Comparison of ENCODE assay signal across 11 mouse cellular contexts in the genomic region with DNA sequence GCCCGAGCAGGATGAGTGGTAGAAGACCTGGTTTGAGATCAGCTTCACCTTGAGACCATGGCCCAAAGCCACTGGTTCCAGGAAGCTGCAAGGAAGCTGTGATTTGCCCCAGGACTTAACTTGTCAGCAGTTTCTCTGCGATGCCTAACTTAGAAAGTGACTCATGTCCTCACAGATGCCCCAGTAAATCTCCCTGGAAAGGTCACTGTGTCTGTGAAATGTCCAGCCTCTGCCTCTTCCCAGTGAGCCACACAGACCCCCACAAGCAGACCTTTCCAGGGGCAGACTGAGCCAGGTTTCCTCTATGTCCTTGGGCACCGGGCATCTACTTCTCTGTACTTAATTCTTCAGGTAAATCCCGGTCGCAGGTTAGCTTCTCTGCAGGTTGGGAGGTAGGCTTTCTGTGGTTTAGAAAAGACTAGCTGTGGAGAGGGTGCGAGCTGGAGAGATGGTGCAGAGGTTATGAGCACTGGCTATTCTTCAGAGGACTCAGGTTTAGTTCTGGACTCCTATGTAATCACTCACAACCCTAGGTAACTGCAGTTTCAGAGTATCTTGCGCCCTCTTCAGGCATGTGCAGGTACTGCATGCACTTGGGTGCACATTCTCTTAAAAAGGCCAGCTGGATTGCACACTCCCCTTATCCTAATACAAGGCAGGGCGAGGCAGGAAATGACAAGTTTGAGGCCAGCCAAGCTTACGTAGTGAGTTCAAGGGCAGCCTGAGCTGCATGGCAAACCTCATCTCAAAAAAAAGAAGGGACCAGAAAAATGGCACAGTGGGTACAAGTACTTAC. TPM values are rescaled to one million over a fixed set of nuclear protein-coding genes. Genes with fewer than 3 reads are reported as not detected.
A peak's percentile ranks its signal among the peaks of the same experiment; 100 is the strongest.
DNase-seq lines count a peak whose midpoint lies in the region; ATAC-seq and TF ChIP-seq lines count a peak whose summit lies in the region.
"Had no signal": no experiment of that assay in that cellular context is flagged by ENCODE, and none has a peak within 500 bp of the region (broad histone marks: within the 10 kb centered on the region; RNA-seq: fewer than 3 reads in every experiment).

No protein-coding gene starts in this region.

- H3K36me3 ChIP-seq in midbrain, embryonic 11.5 days (ENCODE audit: control insufficient read depth, insufficient read depth, low read length) = no peaks in the 10 kb centered on the region
- H3K36me3 ChIP-seq in midbrain, embryonic 15.5 days (replicated peaks) = no peaks in the 10 kb centered on the region
- H3K36me3 ChIP-seq in stomach, postnatal 0 days (ENCODE audit: control insufficient read depth, insufficient read depth, low read length) = no peaks in the 10 kb centered on the region
- 0 out of 2 replicates have a peak, but pooled peaks cover 7% of the 10 kb centered on the region for H3K36me3 ChIP-seq in kidney, embryonic 15.5 days

- H3K27ac ChIP-seq in gastrocnemius, adult 2 months = no peak overlapping the region
- H3K27ac ChIP-seq in midbrain, embryonic 11.5 days (ENCODE audit: low read depth, low read length) = no peak overlapping the region
- no peak overlapping the region for H3K27ac ChIP-seq in midbrain, embryonic 15.5 days
- H3K27ac ChIP-seq in cortical plate, adult 2 months (ENCODE audit: insufficient read depth, low read length) = no peak overlapping the region
- H3K27ac ChIP-seq in stomach, postnatal 0 days (replicated peaks) = no peak overlapping the region; the same call in 1 of the 2 replicates
- no peak overlapping the region for H3K27ac ChIP-seq in kidney, embryonic 15.5 days

- DNase-seq in gastrocnemius, adult 2 months = no peak
- no peak for DNase-seq in gastrocnemius, postnatal 14 days
- DNase-seq in midbrain, embryonic 11.5 days (ENCODE audit: low spot score, missing footprints) = peak; percentile 87
- DNase-seq in stomach, postnatal 0 days (ENCODE audit: low spot score) = no peak
- no peak for DNase-seq in left cerebral cortex, adult 8-10 months (ENCODE audit: low spot score in 2 of 2)
- DNase-seq: cerebellum, adult 8-10 months; layer of hippocampus, postnatal 36 days had no signal

- no peaks in the 10 kb centered on the region for H3K9me3 ChIP-seq in midbrain, embryonic 11.5 days (ENCODE audit: control insufficient read depth, low read length)
- no peaks in the 10 kb centered on the region for H3K9me3 ChIP-seq in midbrain, embryonic 15.5 days
- H3K9me3 ChIP-seq in stomach, postnatal 0 days (ENCODE audit: control insufficient read depth, low read length) = no peaks in the 10 kb centered on the region
- 0 out of 2 replicates have a peak, but pooled peaks cover 3% of the 10 kb centered on the region for H3K9me3 ChIP-seq in kidney, embryonic 15.5 days (replicated peaks)

- no peak overlapping the region for H3K4me3 ChIP-seq in gastrocnemius, adult 2 months
- no peak overlapping the region for H3K4me3 ChIP-seq in midbrain, embryonic 11.5 days (ENCODE audit: low read depth, low read length)
- no peak overlapping the region for H3K4me3 ChIP-seq in midbrain, embryonic 15.5 days
- H3K4me3 ChIP-seq in cortical plate, adult 2 months (ENCODE audit: insufficient read depth, low read length) = no peak overlapping the region
- no peak overlapping the region for H3K4me3 ChIP-seq in stomach, postnatal 0 days (ENCODE audit: low read depth, low read length)
- H3K4me3 ChIP-seq in kidney, embryonic 15.5 days (replicated peaks) = no peak overlapping the region

- no peak overlapping the region for H3K9ac ChIP-seq in midbrain, embryonic 11.5 days (ENCODE audit: low read length)
- H3K9ac ChIP-seq in midbrain, embryonic 15.5 days = no peak overlapping the region
- no peak overlapping the region for H3K9ac ChIP-seq in stomach, postnatal 0 days (ENCODE audit: low read length)
- H3K9ac ChIP-seq in kidney, embryonic 15.5 days = no peak overlapping the region

- TF ChIP-seq EP300 in stomach, postnatal 0 days (optimal IDR thresholded peaks at IDR 0.05) = no peak

- TF ChIP-seq POLR2A in cortical plate, adult 2 months (IDR thresholded peaks at IDR 0.05; ENCODE audit: extremely low read depth, insufficient read depth, low read length) = no peak

- H3K4me2 ChIP-seq in midbrain, embryonic 11.5 days = no peak overlapping the region
- no peak overlapping the region for H3K4me2 ChIP-seq in midbrain, embryonic 15.5 days
- H3K4me2 ChIP-seq in stomach, postnatal 0 days (replicated peaks; ENCODE audit: low read depth) = no peak overlapping the region
- no peak overlapping the region for H3K4me2 ChIP-seq in kidney, embryonic 15.5 days

- no peak for ATAC-seq in midbrain, embryonic 11.5 days (ENCODE audit: low FRiP score)
- no peak for ATAC-seq in midbrain, embryonic 15.5 days (replicated peaks)
- ATAC-seq in stomach, postnatal 0 days (ENCODE audit: low FRiP score, low TSS enrichment) = no peak; the same call in none of the 2 replicates
- no peak for ATAC-seq in kidney, embryonic 15.5 days (replicated peaks; ENCODE audit: low FRiP score)

- TF ChIP-seq CTCF in gastrocnemius, adult 2 months (IDR thresholded peaks at IDR 0.05) = peak; percentile 54
- TF ChIP-seq CTCF in cortical plate, adult 2 months (IDR thresholded peaks at IDR 0.05; ENCODE audit: extremely low read depth, insufficient read depth, low read length) = peak; percentile 16; the same call in 1 of the 2 replicates
- peak; percentile 73 for TF ChIP-seq CTCF in stomach, postnatal 0 days (IDR thresholded peaks at IDR 0.05; ENCODE audit: low read depth)

- no peaks in the 10 kb centered on the region for H3K27me3 ChIP-seq in midbrain, embryonic 11.5 days (ENCODE audit: control insufficient read depth, insufficient read depth, low read length)
- H3K27me3 ChIP-seq in midbrain, embryonic 15.5 days (replicated peaks) = no peaks in the 10 kb centered on the region
- H3K27me3 ChIP-seq in stomach, postnatal 0 days (ENCODE audit: control insufficient read depth, insufficient read depth, low read length) = no peaks in the 10 kb centered on the region
- no peaks in the 10 kb centered on the region for H3K27me3 ChIP-seq in kidney, embryonic 15.5 days

- intact Hi-C loops in gastrocnemius, adult 2 months (cut with DNase I) = no loop called here
- intact Hi-C loops in gastrocnemius, postnatal 14 days (cut with DNase I; ENCODE audit: low total_unique reads) = no loop called here

- no peaks in the 10 kb centered on the region for H3K4me1 ChIP-seq in midbrain, embryonic 11.5 days (ENCODE audit: control insufficient read depth, insufficient read depth, low read length)
- no peaks in the 10 kb centered on the region for H3K4me1 ChIP-seq in midbrain, embryonic 15.5 days
- H3K4me1 ChIP-seq in cortical plate, adult 2 months (ENCODE audit: control insufficient read depth, insufficient read depth, low read length) = no peaks in the 10 kb centered on the region
- no peaks in the 10 kb centered on the region for H3K4me1 ChIP-seq in stomach, postnatal 0 days (replicated peaks; ENCODE audit: control insufficient read depth, insufficient read depth)
- H3K4me1 ChIP-seq in kidney, embryonic 15.5 days = 0 out of 2 replicates have a peak, but pooled peaks cover 7% of the 10 kb centered on the region

- 83% methylated on average over 9 of the region's 9 CpGs for WGBS in midbrain, embryonic 11.5 days
- 89% methylated on average over 9 of the region's 9 CpGs for WGBS in midbrain, embryonic 15.5 days
- 85% methylated on average over 9 of the region's 9 CpGs for WGBS in stomach, postnatal 0 days
- 83% methylated on average over 9 of the region's 9 CpGs for WGBS in kidney, embryonic 15.5 days

RNA-seq across cellular contexts. Expression of a gene that starts 16.7 kb away (rescaled TPM):
- total RNA-seq in gastrocnemius, adult 2 months (2021) = under 1 TPM in 1 of 2 experiments, not detected in 1; 0.06 TPM
- total RNA-seq in gastrocnemius, postnatal 14 days (2021) = under 1 TPM; 0.16 to 0.29 TPM
- polyA plus RNA-seq in midbrain, embryonic 11.5 days (2014; fragmentation: Nextera tagmentation; extraction: Ambion mirVana) = 1.2 and 1.3 TPM in 2 replicates
- 0.80 and 1.1 TPM in 2 replicates for polyA plus RNA-seq in midbrain, embryonic 15.5 days (2015; fragmentation: Nextera tagmentation; extraction: Ambion mirVana)
- polyA plus RNA-seq in cortical plate, adult 2 months (2012; rRNA removed) = 0.11 and 0.13 TPM in 2 replicates
- polyA plus RNA-seq in stomach, postnatal 0 days (2015; fragmentation: Nextera tagmentation; extraction: Ambion mirVana) = 8.0 and 8.1 TPM in 2 replicates
- under 1 TPM; 0.33 to 0.62 (median 0.40) TPM for total RNA-seq in left cerebral cortex, adult 8-10 months (2022)
- polyA plus RNA-seq in kidney, embryonic 15.5 days (2015; fragmentation: Nextera tagmentation; extraction: Ambion mirVana) = 29.7 and 33.5 TPM in 2 replicates

RNA-seq across cellular contexts. Expression of a gene that starts 27.1 kb away (rescaled TPM):
- not detected for total RNA-seq in gastrocnemius, adult 2 months (2021)
- not detected for total RNA-seq in gastrocnemius, postnatal 14 days (2021)
- polyA plus RNA-seq in midbrain, embryonic 11.5 days (2014; fragmentation: Nextera tagmentation; extraction: Ambion mirVana) = not detected in 2 replicates
- polyA plus RNA-seq in midbrain, embryonic 15.5 days (2015; fragmentation: Nextera tagmentation; extraction: Ambion mirVana) = not detected in 2 replicates
- polyA plus RNA-seq in cortical plate, adult 2 months (2012; rRNA removed) = not detected in 2 replicates
- not detected in 2 replicates for polyA plus RNA-seq in stomach, postnatal 0 days (2015; fragmentation: Nextera tagmentation; extraction: Ambion mirVana)
- not detected for total RNA-seq in left cerebral cortex, adult 8-10 months (2022)
- not detected in 2 replicates for polyA plus RNA-seq in kidney, embryonic 15.5 days (2015; fragmentation: Nextera tagmentation; extraction: Ambion mirVana)
- total RNA-seq: layer of hippocampus, postnatal 36 days had no signal
- polyA plus RNA-seq: urinary bladder, adult 2 months had no signal

RNA-seq across cellular contexts. Expression of a gene that starts 45.8 kb away (rescaled TPM):
- 100 to 1,000 TPM in 1 of 2 experiments, 10 to 100 TPM in 1; 92.2 to 103 TPM for total RNA-seq in gastrocnemius, adult 2 months (2021)
- 100 to 1,000 TPM; 107 to 123 TPM for total RNA-seq in gastrocnemius, postnatal 14 days (2021)
- 4.6 and 7.5 TPM in 2 replicates for polyA plus RNA-seq in midbrain, embryonic 11.5 days (2014; fragmentation: Nextera tagmentation; extraction: Ambion mirVana)
- polyA plus RNA-seq in midbrain, embryonic 15.5 days (2015; fragmentation: Nextera tagmentation; extraction: Ambion mirVana) = 5.7 and 9.6 TPM in 2 replicates
- polyA plus RNA-seq in cortical plate, adult 2 months (2012; rRNA removed) = 115 and 124 TPM in 2 replicates
- 13.8 and 14.2 TPM in 2 replicates for polyA plus RNA-seq in stomach, postnatal 0 days (2015; fragmentation: Nextera tagmentation; extraction: Ambion mirVana)
- 100 to 1,000 TPM in 1 of 4 experiments, 10 to 100 TPM in 3; 92.7 to 111 (median 96.1) TPM for total RNA-seq in left cerebral cortex, adult 8-10 months (2022)
- polyA plus RNA-seq in kidney, embryonic 15.5 days (2015; fragmentation: Nextera tagmentation; extraction: Ambion mirVana) = 9.9 and 11.7 TPM in 2 replicates

Comparison
In these comparisons a context has a peak if more than half of its experiments do, and no peak if none do; other contexts are left out.
1. CTCF ChIP-seq: peak in every context shown above with its lines; median percentile 73 in stomach, postnatal 0 days; 54 in gastrocnemius, adult 2 months; 16 in cortical plate, adult 2 months.